ENCODE assay signal across 39 mouse cellular contexts in genomic region chr17:34317275-34317674, GRCm38 (mm10). TPM values are rescaled to one million over a fixed set of nuclear protein-coding genes. Genes with fewer than 3 reads are reported as not detected.
"Had no signal": no experiment of that assay in that cellular context is flagged by ENCODE, and none has a peak within 500 bp of the region (broad histone marks: within the 10 kb centered on the region; RNA-seq: fewer than 3 reads in every experiment).

No protein-coding gene starts in this region.

- H3K4me1 ChIP-seq: heart, embryonic 13.5 days; heart, embryonic 15.5 days; hindbrain, embryonic 13.5 days; hindbrain, embryonic 15.5 days; limb, embryonic 13.5 days; limb, embryonic 15.5 days; liver, embryonic 13.5 days; liver, embryonic 15.5 days had no signal

- H3K36me3 ChIP-seq: heart, embryonic 13.5 days; heart, embryonic 15.5 days; hindbrain, embryonic 13.5 days; hindbrain, embryonic 15.5 days; limb, embryonic 13.5 days; limb, embryonic 15.5 days; liver, embryonic 13.5 days; liver, embryonic 15.5 days had no signal

- H3K4me2 ChIP-seq: heart, embryonic 13.5 days; heart, embryonic 15.5 days; hindbrain, embryonic 13.5 days; hindbrain, embryonic 15.5 days; limb, embryonic 13.5 days; limb, embryonic 15.5 days; liver, embryonic 13.5 days; liver, embryonic 15.5 days had no signal

- H3K4me3 ChIP-seq: gastrocnemius, adult 2 months; heart, embryonic 13.5 days; heart, embryonic 15.5 days; hindbrain, embryonic 13.5 days; hindbrain, embryonic 15.5 days; limb, embryonic 13.5 days; limb, embryonic 15.5 days; liver, embryonic 13.5 days; liver, embryonic 15.5 days had no signal

- H3K27me3 ChIP-seq: heart, embryonic 15.5 days; hindbrain, embryonic 13.5 days; hindbrain, embryonic 15.5 days; limb, embryonic 13.5 days; limb, embryonic 15.5 days; liver, embryonic 13.5 days; liver, embryonic 15.5 days had no signal

- H3K9ac ChIP-seq: heart, embryonic 13.5 days; heart, embryonic 15.5 days; hindbrain, embryonic 13.5 days; hindbrain, embryonic 15.5 days; limb, embryonic 13.5 days; limb, embryonic 15.5 days; liver, embryonic 13.5 days; liver, embryonic 15.5 days had no signal

- H3K27ac ChIP-seq: gastrocnemius, adult 2 months; heart, embryonic 13.5 days; heart, embryonic 15.5 days; hindbrain, embryonic 13.5 days; hindbrain, embryonic 15.5 days; hindbrain, postnatal 0 days; limb, embryonic 13.5 days; limb, embryonic 15.5 days; liver, embryonic 13.5 days; liver, embryonic 15.5 days had no signal

- DNase-seq: gastrocnemius, adult 2 months; gastrocnemius, postnatal 10 days; gastrocnemius, postnatal 25 days; heart, adult 18-20 months; heart, postnatal 14 days; heart, postnatal 36 days; kidney, adult 18-20 months; kidney, adult 8-10 months; kidney, postnatal 10 days; kidney, postnatal 36 days; layer of hippocampus, adult 9-11 months; layer of hippocampus, postnatal 36 days; left cerebral cortex, postnatal 4 days; liver, embryonic 13.5 days had no signal

- H3K9me3 ChIP-seq: heart, embryonic 13.5 days; heart, embryonic 15.5 days; hindbrain, embryonic 13.5 days; hindbrain, embryonic 15.5 days; limb, embryonic 13.5 days; limb, embryonic 15.5 days; liver, embryonic 13.5 days; liver, embryonic 15.5 days had no signal

- ATAC-seq: hindbrain, postnatal 0 days; intestine, embryonic 16.5 days had no signal

RNA-seq across cellular contexts. Expression of gene H2-Eb2, which starts 8.2 kb away (rescaled TPM):
- total RNA-seq: gastrocnemius, adult 2 months; gastrocnemius, postnatal 10 days; gastrocnemius, postnatal 25 days; gastrocnemius, postnatal 4 days; heart, postnatal 36 days; hematopoietic stem cell, adult 5-6 weeks; layer of hippocampus, adult 18-20 months; layer of hippocampus, adult 8-10 months; layer of hippocampus, postnatal 14 days; layer of hippocampus, postnatal 36 days; left cerebral cortex, adult 18-20 months; left cerebral cortex, adult 8-10 months; left cerebral cortex, postnatal 10 days; left cerebral cortex, postnatal 25 days; left cerebral cortex, postnatal 4 days had no signal
- polyA plus RNA-seq: heart, embryonic 13.5 days; heart, embryonic 15.5 days; heart, postnatal 0 days; hindbrain, embryonic 11.5 days; intestine, embryonic 14.5 days; intestine, embryonic 16.5 days; limb, embryonic 13.5 days; limb, embryonic 15.5 days; liver, embryonic 13.5 days; liver, embryonic 15.5 days had no signal

RNA-seq across cellular contexts. Expression of gene H2-Aa, which starts 29.7 kb away (rescaled TPM):
- polyA plus RNA-seq: hindbrain, embryonic 11.5 days; limb, embryonic 11.5 days had no signal

RNA-seq across cellular contexts. Expression of gene Btnl2, which starts 37.3 kb away (rescaled TPM):
- total RNA-seq: hematopoietic stem cell, adult 5-6 weeks; hindbrain, postnatal 0 days had no signal
- polyA plus RNA-seq: heart, embryonic 13.5 days; heart, embryonic 15.5 days; heart, postnatal 0 days; hindbrain, embryonic 11.5 days; hindbrain, embryonic 13.5 days; kidney, embryonic 16.5 days; limb, embryonic 11.5 days; liver, adult 2 months had no signal

RNA-seq across cellular contexts. Expression of gene Btnl1, which starts 59.7 kb away (rescaled TPM):
- total RNA-seq: gastrocnemius, adult 2 months; gastrocnemius, postnatal 10 days; gastrocnemius, postnatal 25 days; gastrocnemius, postnatal 4 days; heart, adult 18-20 months; heart, postnatal 14 days; heart, postnatal 36 days; hematopoietic stem cell, adult 5-6 weeks; hindbrain, postnatal 0 days; layer of hippocampus, adult 18-20 months; layer of hippocampus, adult 8-10 months; layer of hippocampus, postnatal 14 days; layer of hippocampus, postnatal 36 days; left cerebral cortex, adult 18-20 months; left cerebral cortex, adult 8-10 months; left cerebral cortex, postnatal 10 days; left cerebral cortex, postnatal 25 days; left cerebral cortex, postnatal 4 days; liver, adult 2 months had no signal
- polyA plus RNA-seq: heart, embryonic 13.5 days; heart, embryonic 15.5 days; heart, postnatal 0 days; hindbrain, embryonic 11.5 days; hindbrain, embryonic 13.5 days; hindbrain, embryonic 15.5 days; hindbrain, postnatal 0 days; kidney, embryonic 14.5 days; kidney, embryonic 16.5 days; limb, embryonic 11.5 days; limb, embryonic 13.5 days; limb, embryonic 15.5 days; liver, adult 2 months; liver, embryonic 13.5 days; liver, embryonic 15.5 days had no signal
